Mouse (Mus musculus): ENCODE data around the gene Lgals4. TPM values are rescaled to one million over a fixed set of nuclear protein-coding genes. Genes with fewer than 3 reads are reported as not detected.
A peak's percentile ranks its signal among the peaks of the same experiment; 100 is the strongest.

The Lgals4 gene
- total and polyA plus RNA-seq, 2 experiments from 2014 or later, result 3.5 to 4.8 TPM

- WGBS, result 53% methylated on average over 8 of the region's 8 CpGs
- Histone ChIP-seq H3K27ac (ENCODE audit: low read depth, low read length) (no peak overlapping the region), H3K36me3 (ENCODE audit: insufficient read depth, low read length) (peaks cover 12% of the 10 kb centered on the region), H3K9ac (replicated peaks; ENCODE audit: low read length, poor library complexity, severe bottlenecking) (no peak overlapping the region), H3K27me3 (ENCODE audit: insufficient read depth, low read length) (no peaks in the 10 kb centered on the region), H3K4me3 (ENCODE audit: low read depth, low read length) (no peak overlapping the region), H3K9me3 (ENCODE audit: low read length) (no peaks in the 10 kb centered on the region), H3K4me1 (ENCODE audit: insufficient read depth, low read length) (no peaks in the 10 kb centered on the region), H3K4me2 (ENCODE audit: low read depth, low read length, poor library complexity, severe bottlenecking) (no peak overlapping the region)
- peak; percentile 62 for TF ChIP-seq CTCF (IDR thresholded peaks at IDR 0.05)
- DNase-seq (ENCODE audit: low spot score) (no peak), ATAC-seq (ENCODE audit: low FRiP score) (no peak)
Measured at GRCm38 (mm10) chr7:28790066-28790806, 43.4 kb upstream of the Lgals4 start.

GRCm38 (mm10) chr7:28791706-28792105 lies 41.9 kb upstream of the Lgals4 start:
- Histone ChIP-seq H3K9ac (replicated peaks; ENCODE audit: low read length, poor library complexity, severe bottlenecking) (no peak overlapping the region), H3K9me3 (ENCODE audit: low read length) (no peaks in the 10 kb centered on the region), H3K27ac (ENCODE audit: low read depth, low read length) (no peak overlapping the region), H3K4me1 (ENCODE audit: insufficient read depth, low read length) (no peaks in the 10 kb centered on the region), H3K36me3 (ENCODE audit: insufficient read depth, low read length) (no peaks in the 10 kb centered on the region), H3K4me2 (ENCODE audit: low read depth, low read length, poor library complexity, severe bottlenecking) (no peak overlapping the region), H3K4me3 (ENCODE audit: low read depth, low read length) (no peak overlapping the region), H3K27me3 (ENCODE audit: insufficient read depth, low read length) (no peaks in the 10 kb centered on the region)
- DNase-seq (ENCODE audit: low spot score) (no peak), ATAC-seq (ENCODE audit: low FRiP score) (no peak)
- TF ChIP-seq CTCF (IDR thresholded peaks at IDR 0.05), result no peak

- Histone ChIP-seq H3K27ac (ENCODE audit: low read depth, low read length) (no peak overlapping the region), H3K9ac (replicated peaks; ENCODE audit: low read length, poor library complexity, severe bottlenecking) (no peak overlapping the region), H3K4me3 (ENCODE audit: low read depth, low read length) (no peak overlapping the region), H3K4me2 (ENCODE audit: low read depth, low read length, poor library complexity, severe bottlenecking) (no peak overlapping the region), H3K27me3 (ENCODE audit: insufficient read depth, low read length) (no peaks in the 10 kb centered on the region), H3K4me1 (ENCODE audit: insufficient read depth, low read length) (no peaks in the 10 kb centered on the region), H3K9me3 (ENCODE audit: low read length) (no peaks in the 10 kb centered on the region), H3K36me3 (ENCODE audit: insufficient read depth, low read length) (no peaks in the 10 kb centered on the region)
- 84% methylated on average over 12 of the region's 14 CpGs for WGBS
- DNase-seq (ENCODE audit: low spot score) (no peak), ATAC-seq (ENCODE audit: low FRiP score) (no peak)
- no peak for TF ChIP-seq CTCF (IDR thresholded peaks at IDR 0.05)
Measured at GRCm38 (mm10) chr7:28792391-28793185, 41.1 kb upstream of the Lgals4 start.

GRCm38 (mm10) chr7:28793834-28794233 lies 39.8 kb upstream of the Lgals4 start:
- Histone ChIP-seq H3K27ac (ENCODE audit: low read depth, low read length) (no peak overlapping the region), H3K4me3 (ENCODE audit: low read depth, low read length) (no peak overlapping the region), H3K4me2 (ENCODE audit: low read depth, low read length, poor library complexity, severe bottlenecking) (no peak overlapping the region), H3K36me3 (ENCODE audit: insufficient read depth, low read length) (no peaks in the 10 kb centered on the region), H3K9me3 (ENCODE audit: low read length) (no peaks in the 10 kb centered on the region), H3K9ac (replicated peaks; ENCODE audit: low read length, poor library complexity, severe bottlenecking) (no peak overlapping the region), H3K27me3 (ENCODE audit: insufficient read depth, low read length) (no peaks in the 10 kb centered on the region), H3K4me1 (ENCODE audit: insufficient read depth, low read length) (no peaks in the 10 kb centered on the region)
- ATAC-seq (ENCODE audit: low FRiP score) (no peak), DNase-seq (ENCODE audit: low spot score) (no peak)
- peak; percentile 48 for TF ChIP-seq CTCF (IDR thresholded peaks at IDR 0.05)
- WGBS, result 46% methylated on average over 2 of the region's 2 CpGs

- TF ChIP-seq CTCF (IDR thresholded peaks at IDR 0.05), result no peak
- H3K36me3 ChIP-seq (ENCODE audit: insufficient read depth, low read length), result no peaks in the 10 kb centered on the region
- no peaks in the 10 kb centered on the region for H3K27me3 ChIP-seq (ENCODE audit: insufficient read depth, low read length)
- H3K4me2 ChIP-seq (ENCODE audit: low read depth, low read length, poor library complexity, severe bottlenecking), result no peak overlapping the region
- H3K4me1 ChIP-seq (ENCODE audit: insufficient read depth, low read length), result no peaks in the 10 kb centered on the region
- H3K4me3 ChIP-seq (ENCODE audit: low read depth, low read length), result no peak overlapping the region
- WGBS, result 91% methylated on average over 3 of the region's 3 CpGs
- ATAC-seq (ENCODE audit: low FRiP score), result no peak
- H3K9me3 ChIP-seq (ENCODE audit: low read length), result no peaks in the 10 kb centered on the region
- no peak for DNase-seq (ENCODE audit: low spot score)
- H3K9ac ChIP-seq (replicated peaks; ENCODE audit: low read length, poor library complexity, severe bottlenecking), result no peak overlapping the region
- H3K27ac ChIP-seq (ENCODE audit: low read depth, low read length), result no peak overlapping the region
Measured at GRCm38 (mm10) chr7:28794496-28794895, 39.2 kb upstream of the Lgals4 start.

- H3K4me2 ChIP-seq (ENCODE audit: low read depth, low read length, poor library complexity, severe bottlenecking), result no peak overlapping the region
- WGBS, result 81% methylated on average over 15 of the region's 15 CpGs
Measured at GRCm38 (mm10) chr7:28795832-28796231, 37.8 kb upstream of the Lgals4 start.

More at GRCm38 (mm10) chr7:28795832-28796231, 37.8 kb upstream of the Lgals4 start:
- no peaks in the 10 kb centered on the region for H3K9me3 ChIP-seq (ENCODE audit: low read length)
- no peaks in the 10 kb centered on the region for H3K4me1 ChIP-seq (ENCODE audit: insufficient read depth, low read length)
- no peaks in the 10 kb centered on the region for H3K36me3 ChIP-seq (ENCODE audit: insufficient read depth, low read length)
- ATAC-seq (ENCODE audit: low FRiP score) (no peak), DNase-seq (ENCODE audit: low spot score) (no peak)
- no peak overlapping the region for H3K9ac ChIP-seq (replicated peaks; ENCODE audit: low read length, poor library complexity, severe bottlenecking)
- TF ChIP-seq CTCF (IDR thresholded peaks at IDR 0.05), result no peak
- H3K27me3 ChIP-seq (ENCODE audit: insufficient read depth, low read length), result no peaks in the 10 kb centered on the region
- H3K4me3 ChIP-seq (ENCODE audit: low read depth, low read length), result no peak overlapping the region
- H3K27ac ChIP-seq (ENCODE audit: low read depth, low read length), result no peak overlapping the region
